Mouse (Mus musculus) retina, postnatal 1 day (tissue): ENCODE measurements at regions not wholly inside any gene's neighbourhood (a gene's known extent, or its start where the extent isn't known, plus 50 kb on each side); places are given as distances from the start of the nearest gene placed in this dataset.

Source experiments
- DNase-seq: peaks from one replicate; pipeline ENCODE4 v3.0.0-alpha.2; 2012

DNA sequence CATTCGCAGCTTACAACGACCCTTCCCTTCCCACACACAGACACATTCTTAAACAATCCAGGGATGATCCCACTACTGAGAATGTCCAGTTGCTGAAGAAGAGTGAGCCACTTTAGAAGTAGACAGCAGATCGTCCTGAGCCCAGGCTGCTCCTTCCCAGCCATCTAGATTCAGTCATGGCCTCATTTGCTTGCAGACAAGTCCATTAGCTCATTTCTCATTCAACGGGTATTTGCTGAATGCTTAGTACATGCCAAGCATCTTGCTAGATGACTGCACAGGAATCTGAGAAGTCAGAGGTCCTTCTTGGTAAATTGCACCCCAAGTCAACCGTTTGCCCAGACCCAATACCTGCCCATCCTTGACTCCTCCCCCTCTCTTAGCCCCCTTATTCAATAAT, 57.8 kb downstream of the Ier5 start:
- no peak for DNase-seq

DNA sequence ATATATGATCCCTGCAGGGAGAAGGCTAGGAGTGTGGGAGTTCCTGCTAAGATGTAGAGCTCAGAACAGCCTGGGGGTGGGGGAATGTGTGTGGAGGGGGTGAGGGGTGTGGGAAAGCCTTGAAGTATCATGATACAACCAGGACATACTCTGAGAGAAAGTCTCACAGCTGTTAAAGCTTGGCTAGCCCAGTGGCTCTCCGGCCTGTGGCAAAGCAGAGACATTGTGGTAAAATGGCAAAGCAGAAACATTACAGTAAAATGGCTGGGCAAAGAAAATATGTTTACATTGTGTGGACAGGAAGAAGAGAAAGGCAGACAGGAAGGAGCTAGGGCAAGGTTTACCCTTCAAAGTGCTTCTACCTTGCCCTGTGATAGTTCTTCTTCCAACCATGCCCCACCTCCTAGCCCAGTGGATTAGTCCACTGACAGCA, 58.5 kb downstream of the Ier5 start:
- no peak for DNase-seq

DNA sequence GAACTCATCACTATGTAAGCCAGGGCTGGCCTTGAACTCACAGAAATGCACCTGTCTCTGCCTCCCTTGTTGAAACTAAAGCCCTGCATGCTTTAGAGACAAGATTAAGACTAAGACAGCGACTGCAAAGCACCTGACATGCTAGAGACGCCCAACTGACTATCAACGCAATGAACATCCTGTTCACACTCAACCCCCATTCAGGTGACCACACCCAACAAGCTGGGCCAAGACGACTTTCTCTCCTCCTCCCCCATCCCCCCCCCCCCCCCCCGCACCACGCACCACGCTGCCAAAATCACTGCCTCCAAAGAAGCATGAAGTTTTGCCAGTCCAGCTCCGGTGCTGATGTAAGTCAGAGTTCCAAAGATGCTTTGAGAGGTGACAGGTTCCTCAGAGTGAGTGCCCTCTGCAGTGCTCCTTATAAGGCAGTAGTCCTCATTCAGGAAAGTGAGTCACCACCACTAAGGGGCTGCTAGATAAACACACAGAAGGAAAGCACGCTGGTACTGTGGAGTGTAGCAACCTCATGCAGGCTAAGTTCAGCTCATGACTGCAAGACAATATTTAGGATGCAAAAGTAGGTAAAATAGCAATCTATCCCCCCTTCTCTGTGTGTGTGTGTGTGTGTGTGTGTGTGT, 59.2 kb downstream of the Ier5 start:
- DNase-seq = no peak

DNA sequence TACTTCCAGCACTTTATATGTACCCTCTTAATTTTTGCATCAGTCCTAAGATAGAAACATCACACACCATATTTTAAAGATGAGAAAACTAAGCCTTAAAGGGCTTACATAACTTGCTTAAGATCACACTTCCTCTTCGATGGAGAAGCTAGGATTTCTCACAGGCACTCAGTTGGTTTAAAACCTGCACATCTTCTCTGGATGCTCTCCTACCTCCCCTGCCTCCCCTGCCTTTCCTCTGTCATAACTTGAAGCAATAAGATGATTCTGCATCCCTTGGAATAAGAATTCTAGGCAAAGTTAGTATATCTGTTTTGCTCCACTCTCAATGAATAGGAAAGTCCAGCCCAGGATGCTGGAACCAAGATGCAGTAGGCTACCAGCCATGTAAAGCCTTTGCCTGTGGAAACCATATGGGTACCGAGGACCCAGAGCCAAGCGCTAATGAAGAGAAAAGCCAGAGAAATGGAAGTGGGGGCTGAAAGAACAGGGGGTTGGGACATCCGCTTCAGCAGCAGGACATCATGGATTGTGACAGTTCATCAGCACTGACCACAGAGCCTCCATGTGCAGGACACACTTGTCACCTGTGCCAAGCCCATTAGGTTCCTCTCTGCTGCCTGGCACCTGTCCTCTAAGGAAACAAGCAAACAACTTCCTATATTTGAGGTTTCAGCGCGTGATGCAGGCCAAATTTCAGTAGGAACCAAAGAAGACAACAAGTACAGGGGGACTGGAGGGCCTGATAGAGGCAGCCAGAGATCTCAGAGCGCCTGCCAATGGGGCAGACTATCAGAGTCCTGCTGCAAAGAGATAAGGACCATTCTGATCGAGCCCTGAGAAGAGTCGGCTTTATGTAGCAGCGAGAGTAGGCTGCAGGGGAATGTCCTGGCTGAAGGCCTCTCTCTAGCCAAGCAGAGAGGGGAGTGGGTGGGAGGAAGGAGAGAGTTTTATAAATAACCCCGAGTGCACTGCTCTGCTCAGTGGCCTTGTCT, 60.5 kb downstream of the Ier5 start:
- DNase-seq = no peak

DNA sequence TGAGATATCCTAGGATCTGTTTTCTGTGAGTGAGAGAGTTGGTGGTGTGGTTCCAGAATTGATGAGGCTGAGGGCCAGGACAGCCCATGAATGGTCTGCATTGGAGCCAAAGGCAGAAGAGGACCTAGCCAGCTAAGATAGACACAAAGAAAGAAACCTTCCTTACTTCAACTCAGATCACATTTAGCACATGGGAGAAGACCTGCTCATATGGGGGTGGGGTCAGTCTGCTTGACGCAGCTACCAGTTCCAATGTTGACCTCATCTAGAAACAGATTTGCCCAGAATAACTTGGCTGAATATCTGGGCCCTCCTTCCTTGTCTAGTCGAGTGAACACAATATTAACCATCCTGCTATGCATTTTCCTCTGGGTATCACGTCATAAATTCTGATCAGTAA, 62.0 kb downstream of the Ier5 start:
- DNase-seq = no peak

DNA sequence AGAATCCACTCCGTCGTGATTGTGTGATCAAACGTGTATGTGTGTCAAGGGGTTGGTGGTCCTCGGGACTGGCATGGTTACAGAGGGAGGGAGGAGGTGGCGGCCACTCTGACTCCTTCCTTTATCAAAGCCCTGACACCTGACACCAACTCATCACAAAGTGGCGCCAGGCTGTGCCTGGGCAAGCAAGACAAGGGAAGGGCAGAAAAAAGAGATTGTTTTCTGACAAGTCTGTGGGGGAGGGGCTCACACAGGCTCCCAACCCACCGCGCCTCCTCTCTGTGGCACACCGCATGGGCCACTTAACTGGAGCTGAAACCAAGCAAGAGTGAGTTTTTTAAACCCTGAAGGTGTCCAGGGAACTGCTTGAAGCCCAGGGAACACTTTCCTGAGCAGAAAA, 68.5 kb downstream of the Ier5 start:
- no peak for DNase-seq

DNA sequence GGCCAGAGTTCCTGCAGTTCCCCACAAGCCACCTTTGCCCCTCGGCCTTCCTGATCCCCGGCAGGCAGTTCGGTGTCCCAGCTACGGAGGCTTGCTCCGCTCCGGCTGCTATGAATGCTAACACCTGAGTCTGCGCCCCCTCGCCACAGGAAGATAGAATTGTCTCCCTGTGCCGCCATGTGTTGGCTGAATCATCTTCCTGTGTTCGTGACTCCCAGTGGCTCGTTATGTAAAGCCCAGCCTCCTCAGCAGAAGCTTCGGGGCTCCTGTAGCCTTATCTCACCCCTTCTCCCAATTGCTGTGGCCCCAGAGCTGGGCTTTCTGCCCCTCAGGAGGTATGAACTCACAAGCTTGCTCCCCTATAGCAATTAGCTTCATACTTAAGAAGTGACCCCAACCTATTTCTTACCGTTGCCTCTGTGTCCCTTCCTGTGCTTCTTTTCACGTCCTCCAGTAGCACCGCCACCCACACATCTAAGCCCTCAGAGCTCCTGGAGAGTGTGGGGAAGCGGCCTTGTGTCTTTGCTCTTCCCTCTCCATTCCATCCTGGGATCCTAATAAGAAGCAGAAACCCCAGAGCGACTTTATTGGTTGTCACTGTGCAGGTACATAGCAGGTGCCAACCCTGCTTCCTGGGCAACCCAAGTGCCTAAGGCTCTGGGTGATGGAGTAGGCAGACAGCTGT, 70.1 kb downstream of the Ier5 start:
- DNase-seq = no peak

DNA sequence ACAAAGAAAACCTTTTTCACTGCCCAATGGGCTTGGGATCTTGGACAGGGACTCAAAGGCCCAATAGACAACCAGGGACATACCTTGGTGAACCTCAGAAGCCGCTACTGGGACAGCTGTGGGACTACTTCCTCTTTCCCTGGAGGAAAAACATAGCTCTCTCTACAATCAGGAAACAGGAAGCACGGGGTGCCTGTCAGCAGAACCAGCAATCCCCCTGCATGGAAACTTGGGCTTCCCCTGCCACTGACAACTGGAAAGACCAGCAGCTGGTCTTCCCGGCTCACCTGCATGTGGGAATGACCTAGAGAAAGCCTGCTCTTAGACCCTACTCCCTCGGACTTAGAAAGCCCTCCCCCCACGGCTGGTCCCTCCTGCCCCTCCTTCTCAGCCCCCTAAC, 70.7 kb downstream of the Ier5 start:
- DNase-seq = no peak

DNA sequence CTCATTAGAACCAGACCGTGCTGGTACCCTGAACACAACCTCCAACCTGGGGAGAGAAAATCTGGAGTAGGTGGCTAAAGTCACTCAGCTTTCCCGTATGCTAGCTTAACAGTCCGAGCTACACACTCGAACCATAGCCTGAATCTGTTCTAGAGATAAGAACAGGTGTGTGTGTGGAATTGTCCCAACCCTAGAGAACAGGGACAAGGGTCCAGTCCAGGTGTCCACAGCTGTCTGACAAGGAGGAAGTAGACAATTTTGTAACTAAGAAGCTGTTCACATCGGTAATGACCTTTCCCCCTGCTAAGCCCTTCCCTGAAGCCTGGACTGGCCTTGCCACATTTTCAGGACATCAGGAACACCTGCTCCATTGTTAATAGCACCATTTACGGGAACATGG, 71.3 kb downstream of the Ier5 start:
- DNase-seq = no peak

DNA sequence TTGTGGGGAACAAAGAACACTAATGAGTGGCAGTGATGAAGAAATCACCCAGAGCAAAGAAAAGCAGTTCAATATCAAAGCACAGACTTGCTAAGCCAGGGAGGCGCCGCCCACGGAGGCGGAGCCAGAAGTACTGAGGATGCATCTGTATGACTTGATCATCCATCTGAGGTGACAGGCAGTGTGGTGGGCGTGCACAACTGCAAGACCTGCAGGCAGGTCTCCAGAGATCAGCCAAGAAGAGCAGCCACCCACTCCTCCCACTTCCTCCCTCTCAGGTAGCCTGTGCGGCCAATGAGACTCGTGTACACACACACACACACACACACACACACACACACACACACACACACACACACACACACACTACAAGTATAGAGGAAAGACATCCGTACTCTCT, 71.9 kb downstream of the Ier5 start:
- peak; percentile 61 for DNase-seq

DNA sequence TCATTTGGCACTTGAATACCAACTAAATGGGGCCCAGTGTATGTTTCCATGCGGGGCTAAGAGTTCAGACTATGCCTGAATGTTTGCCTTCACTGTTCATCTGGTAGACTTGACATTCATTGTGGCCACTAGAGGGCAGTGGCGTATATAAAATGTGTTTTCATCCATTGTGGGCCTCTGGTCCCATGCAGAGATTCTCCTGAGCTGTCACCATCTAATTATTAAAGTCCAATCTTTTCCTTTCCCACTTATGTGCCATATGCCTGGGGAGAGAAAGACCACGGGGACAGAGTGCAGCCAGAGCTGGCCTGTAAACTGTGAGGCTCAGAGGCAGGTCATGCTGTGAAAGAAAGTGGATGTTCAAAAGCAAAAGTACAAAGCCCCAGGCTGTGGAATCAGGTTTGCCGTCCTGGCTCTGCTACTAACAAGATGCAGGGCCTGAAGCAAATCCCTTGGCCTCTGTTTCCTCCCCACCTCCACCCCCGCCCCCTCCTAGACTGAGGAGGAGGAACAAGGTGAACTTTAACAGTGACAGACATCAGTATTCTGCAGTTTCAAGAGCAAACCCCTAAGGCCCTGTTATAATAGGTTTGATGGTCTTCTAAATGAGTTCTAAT, 73.5 kb downstream of the Ier5 start:
- DNase-seq = peak; percentile 88

DNA sequence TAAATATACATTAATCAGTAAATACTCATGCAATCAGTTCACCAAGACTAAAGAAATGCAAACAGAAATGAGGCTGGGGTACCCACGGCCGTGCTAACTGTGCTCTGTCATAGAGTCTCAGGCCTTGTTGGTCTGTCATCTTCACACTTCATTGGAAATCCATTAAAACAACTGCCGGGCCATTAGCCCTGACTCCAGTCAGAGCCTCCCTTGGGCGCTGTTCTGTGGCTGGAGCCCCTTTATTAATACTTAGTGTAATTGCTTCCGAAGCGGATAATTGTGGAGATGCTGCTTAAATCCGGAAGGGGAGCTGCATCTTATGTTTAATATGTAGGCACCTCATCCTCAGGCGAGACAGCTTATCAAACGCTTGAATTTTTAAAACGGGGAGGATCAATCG, 76.1 kb downstream of the Ier5 start:
- peak; percentile 40 for DNase-seq

DNA sequence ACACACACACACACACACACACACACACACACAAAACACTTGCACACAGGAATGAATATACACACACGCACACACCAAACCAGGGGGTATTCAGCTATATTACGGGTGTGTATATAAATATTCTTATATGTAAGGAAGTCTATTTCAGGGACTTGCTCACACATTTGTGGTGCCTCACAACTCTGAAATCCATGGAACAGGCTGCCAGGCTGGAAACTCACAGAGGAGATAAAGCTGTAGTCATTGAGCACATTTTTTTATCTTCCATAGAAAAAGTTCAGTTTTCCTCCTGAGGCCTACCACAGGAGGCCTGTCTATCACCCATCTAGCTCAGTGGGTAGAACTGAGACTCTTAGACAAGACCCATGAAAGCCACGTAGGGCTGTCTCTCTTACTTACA, 83.8 kb downstream of the Ier5 start:
- no peak for DNase-seq

DNA sequence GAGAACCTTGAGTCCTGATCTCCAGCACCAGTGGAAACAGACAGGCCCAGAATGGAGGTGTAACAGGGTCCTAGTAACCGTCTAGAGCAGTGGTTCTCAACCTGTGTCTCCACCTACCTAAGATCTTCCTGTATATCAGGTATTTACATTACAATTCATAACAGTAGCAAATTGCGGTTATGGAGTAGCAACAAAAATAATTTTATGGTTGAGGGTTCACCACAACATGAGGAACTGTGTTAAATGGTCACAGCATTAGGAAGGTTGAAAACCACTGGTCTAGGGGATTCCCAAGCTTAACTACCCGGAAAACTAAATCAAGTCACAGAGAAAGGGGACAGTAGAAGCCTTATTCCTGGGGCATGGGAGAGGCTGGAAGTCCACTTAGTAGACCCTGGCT, 84.5 kb downstream of the Ier5 start:
- DNase-seq = no peak

DNA sequence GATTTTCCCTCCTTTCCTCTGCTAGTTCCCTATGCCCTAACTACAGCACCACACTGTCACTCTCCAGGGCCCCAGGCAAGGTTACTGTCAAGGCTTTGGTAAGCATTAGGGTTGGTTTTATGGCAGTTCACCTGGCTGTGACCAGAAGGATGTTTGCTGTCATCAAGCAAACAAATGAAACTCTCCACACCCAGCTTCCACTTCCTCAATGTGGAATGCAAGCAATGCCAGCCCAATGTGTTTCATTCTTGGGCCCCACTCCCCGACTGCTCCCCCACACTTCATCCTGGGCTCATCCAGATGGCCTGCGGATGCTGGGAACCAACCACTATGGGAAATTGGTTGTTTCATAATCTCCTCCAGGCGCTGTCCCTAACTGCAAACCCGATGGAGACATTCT, 85.7 kb downstream of the Ier5 start:
- DNase-seq = no peak

DNA sequence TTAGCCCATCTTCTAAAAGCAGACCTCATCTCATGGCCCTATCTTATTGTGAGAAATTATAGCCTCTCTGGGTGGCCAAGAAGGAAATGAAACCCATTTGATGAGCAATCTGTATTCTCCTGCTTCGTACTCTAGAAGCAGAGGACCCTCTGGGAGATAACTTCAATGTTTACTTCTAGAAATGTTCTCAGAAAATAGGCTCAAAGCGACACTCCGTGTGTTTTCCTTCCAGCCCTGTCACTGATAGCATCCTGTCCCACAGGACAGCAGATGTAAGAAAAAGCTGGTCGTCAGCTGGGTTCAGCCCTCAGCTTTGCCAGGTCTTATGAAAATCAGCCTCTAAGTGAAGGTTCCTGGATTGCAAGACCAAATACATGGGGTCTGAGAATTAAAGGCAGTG, 86.1 kb downstream of the Ier5 start:
- no peak for DNase-seq

DNA sequence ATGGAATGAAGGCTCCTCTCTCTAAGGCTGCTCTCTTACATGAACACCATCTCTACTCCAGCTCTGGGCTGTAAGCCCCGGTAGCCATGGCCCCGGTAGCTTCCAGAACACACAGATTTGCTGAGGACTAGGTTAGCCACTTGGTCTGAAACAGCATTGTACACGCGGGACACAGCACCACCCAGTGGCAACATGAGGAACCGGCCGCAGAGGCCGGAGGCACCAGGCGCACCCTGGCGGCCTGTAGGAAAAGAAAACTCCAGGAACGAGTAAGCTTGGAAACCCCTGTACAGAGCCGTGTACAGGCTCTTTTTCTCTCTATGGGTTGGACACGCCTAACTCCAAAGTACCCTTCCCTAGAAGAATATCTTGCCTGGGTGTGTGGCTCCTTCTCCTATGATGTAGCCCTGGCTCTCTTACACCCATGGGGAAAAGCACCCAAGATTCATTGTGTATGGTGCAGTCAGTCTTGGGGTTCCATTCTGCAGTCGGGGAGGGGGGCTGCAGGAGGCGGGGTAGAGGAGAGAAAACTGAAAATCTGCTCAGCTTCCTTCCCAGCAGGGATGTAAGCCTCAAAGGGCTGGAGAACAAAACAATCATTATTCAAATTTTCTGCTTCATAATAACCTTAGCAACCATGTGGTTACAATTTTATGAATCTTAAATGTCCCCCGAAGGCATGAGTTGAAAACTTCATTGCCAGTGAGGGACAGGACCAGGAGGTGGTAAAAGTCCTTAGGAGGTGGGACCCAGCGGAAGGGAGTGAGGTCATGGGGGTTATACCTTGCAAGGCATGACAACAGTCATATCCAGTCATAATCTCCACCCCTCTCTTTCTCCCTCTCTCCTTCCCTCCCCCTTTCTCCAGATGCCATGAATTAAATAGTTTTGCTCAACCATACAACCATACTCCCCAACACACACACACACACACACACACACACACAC, 92.6 kb downstream of the Ier5 start:
- DNase-seq = peak; percentile 88

DNA sequence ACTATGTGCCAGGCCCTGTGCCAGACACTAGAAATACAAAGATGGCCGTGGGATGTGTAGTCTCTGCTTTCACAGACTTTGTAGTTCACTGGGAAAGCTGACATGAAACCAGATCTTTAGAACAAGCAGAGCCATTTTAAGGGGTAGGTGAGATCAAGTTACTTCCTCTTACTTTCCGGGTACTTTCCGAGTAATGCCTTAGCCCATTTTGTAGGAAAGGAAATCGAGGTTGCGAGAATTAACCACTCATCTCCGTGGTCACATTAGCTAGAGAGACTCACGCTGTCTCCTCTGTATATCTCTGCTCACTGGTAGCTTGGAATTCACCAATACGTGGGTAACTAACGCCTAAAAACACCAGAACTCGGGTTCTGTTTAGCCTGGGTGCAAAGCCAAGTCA, 93.3 kb downstream of the Ier5 start:
- no peak for DNase-seq

DNA sequence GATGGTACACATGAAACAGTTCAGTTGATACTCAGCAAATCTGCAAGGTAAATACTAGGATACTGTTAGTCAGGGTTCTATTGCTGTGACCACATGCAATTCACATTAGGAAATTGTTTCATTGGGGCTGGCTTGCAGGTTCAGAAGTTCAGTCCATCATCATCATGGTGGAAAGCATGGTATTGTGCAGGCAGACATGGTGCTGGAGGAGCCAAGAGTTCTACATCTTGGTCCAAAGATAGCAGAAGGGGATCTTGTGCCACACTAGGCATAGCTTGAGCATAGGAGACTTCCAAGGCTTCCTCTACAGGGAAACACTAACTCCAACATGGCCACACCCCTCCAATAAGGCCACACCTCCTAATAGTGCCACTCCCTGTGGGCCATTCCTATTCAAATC, 99.1 kb downstream of the Ier5 start:
- DNase-seq = no peak

DNA sequence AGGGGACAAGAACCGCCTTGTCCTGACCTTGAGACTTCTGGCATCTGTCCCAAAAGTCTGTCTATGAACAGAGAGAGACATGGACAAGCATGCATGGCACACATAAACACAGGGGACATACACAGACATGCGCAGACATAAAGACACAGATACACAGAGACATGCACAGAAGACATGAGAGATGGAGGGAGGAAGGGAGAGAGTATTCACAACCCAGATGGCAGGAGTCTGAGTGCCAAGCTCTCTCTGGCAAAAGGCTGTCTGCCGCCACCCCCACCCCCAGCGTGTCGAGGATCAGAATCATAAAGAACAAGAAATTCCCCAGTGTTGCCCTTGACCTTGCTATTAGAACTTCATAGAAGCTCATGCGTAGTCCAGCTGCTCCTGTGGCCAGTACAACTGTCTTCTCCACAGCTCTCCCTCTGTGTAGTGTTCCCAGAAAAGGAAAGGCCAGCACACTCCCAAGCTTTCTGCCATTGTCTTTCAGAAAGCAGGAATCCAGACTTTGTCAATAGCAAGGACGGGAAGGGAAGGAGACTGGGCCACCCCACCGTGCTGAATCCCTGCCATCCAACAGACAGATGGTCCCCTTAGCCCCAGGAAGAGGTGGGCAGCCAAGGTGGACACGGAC, 99.8 kb downstream of the Ier5 start:
- DNase-seq = no peak

DNA sequence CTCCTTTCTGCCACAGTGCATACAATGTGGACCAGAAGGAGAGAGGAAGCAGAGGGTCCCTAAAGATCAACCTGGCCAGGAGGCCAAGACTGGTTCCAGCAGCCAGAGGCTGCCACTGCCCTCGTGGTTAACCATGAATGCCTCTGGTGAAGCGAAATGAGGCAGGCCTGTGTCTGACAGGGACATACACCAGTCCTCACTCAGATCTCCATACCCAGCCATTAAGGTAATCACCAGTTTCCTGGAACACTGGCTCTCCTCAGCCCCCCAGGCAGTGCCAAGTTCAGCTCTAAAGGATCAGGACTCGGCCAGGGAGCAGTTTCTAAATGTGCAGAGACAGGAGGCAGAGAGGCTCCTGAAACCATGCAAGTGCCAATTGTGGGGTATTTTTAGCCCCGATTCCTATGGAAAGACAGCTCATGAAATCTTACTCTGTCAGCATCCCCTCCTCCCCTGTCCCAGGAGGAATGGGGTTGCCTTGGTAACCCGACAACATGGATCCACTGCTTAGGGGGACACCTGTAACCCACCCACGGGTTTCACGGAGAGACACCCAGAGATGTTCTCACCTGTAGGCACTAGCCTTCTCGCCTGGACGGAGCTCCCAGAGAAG, 103.6 kb downstream of the Ier5 start:
- no peak for DNase-seq
